Mouse (Mus musculus) kidney, embryonic 15.5 days (tissue): ENCODE measurements at regions not wholly inside any gene's neighbourhood (a gene's known extent, or its start where the extent isn't known, plus 50 kb on each side); places are given as distances from the start of the nearest gene placed in this dataset.

Source experiments
- ATAC-seq: fragments of 200-750 bp; cut with Nextera tagmentation; replicated peaks from 2 replicates; pipeline ENCODE4 v1.8.0; 2017; ENCODE audit warnings: moderate TSS enrichment; ENCODE audit not compliant: low FRiP score
- H3K27ac ChIP-seq: fragments of 300-500 bp; sonication (generic); 2 replicates; pipeline ENCODE4 v1.5.1; 2015; ENCODE audit warnings: mild to moderate bottlenecking, inconsistent platforms
- H3K27me3 ChIP-seq: fragments of 300-500 bp; sonication (generic); 2 replicates; pipeline ENCODE4 v1.6.1; 2015; ENCODE audit warnings: inconsistent platforms
- H3K36me3 ChIP-seq: fragments of 300-500 bp; sonication (generic); 2 replicates; pipeline ENCODE4 v1.6.1; 2015; ENCODE audit warnings: inconsistent platforms
- H3K4me1 ChIP-seq: fragments of 300-500 bp; sonication (generic); 2 replicates; pipeline ENCODE4 v1.6.1; 2015; ENCODE audit warnings: inconsistent platforms
- H3K4me2 ChIP-seq: fragments of 300-500 bp; sonication (generic); 2 replicates; pipeline ENCODE4 v1.6.1; 2015; ENCODE audit warnings: moderate library complexity, mild to moderate bottlenecking, inconsistent platforms
- H3K4me3 ChIP-seq: fragments of 300-500 bp; sonication (generic); replicated peaks from 2 replicates; pipeline ENCODE4 v1.5.1; 2015; ENCODE audit warnings: mild to moderate bottlenecking, inconsistent platforms
- H3K9ac ChIP-seq: fragments of 300-500 bp; sonication (generic); 2 replicates; pipeline ENCODE4 v1.6.1; 2015; ENCODE audit warnings: mild to moderate bottlenecking, inconsistent platforms
- H3K9me3 ChIP-seq: fragments of 300-500 bp; sonication (generic); replicated peaks from 2 replicates; pipeline ENCODE4 v1.6.1; 2016; ENCODE audit warnings: inconsistent platforms
- WGBS: fragments of 180-500 bp; shearing (Covaris S2); methylation state at CpG from one replicate; pipeline ENCODE4 v1.1.7; 2015; ENCODE audit warnings: mixed read lengths; 5-methylcytosine and 5-hydroxymethylcytosine counted together

GRCm38 (mm10) chr8:90192856-90193255, 155.3 kb downstream of the Tox3 start:
- no peak overlapping the region for H3K9ac ChIP-seq
- no peaks in the 10 kb centered on the region for H3K27me3 ChIP-seq
- WGBS = 9% methylated on average over 2 of the region's 2 CpGs
- H3K4me1 ChIP-seq = no peaks in the 10 kb centered on the region
- ATAC-seq = no peak
- no peak overlapping the region for H3K4me2 ChIP-seq
- H3K4me3 ChIP-seq = no peak overlapping the region
- no peaks in the 10 kb centered on the region for H3K36me3 ChIP-seq
- no peaks in the 10 kb centered on the region for H3K9me3 ChIP-seq
- H3K27ac ChIP-seq = no peak overlapping the region

DNA sequence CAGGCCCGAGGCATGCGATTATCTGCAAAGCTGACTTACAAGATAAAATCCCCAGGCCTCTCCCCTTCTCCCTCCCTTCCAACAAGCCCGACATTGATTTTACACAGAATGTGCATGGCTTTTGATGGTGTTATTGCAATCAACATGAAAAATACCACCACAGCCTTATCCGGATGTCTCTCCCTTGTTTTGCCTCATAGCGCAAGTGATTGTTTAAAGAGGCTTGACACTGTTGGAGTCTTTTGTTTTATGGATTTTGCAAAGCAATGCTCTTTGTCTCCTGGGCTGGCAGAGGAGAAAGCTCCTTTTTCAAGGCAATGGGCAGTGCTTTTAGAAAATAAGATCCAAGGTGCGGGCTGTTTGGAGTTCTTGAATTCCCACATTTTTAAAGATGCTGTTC, 165.3 kb downstream of the Tox3 start:
- no peak overlapping the region for H3K9ac ChIP-seq
- no peak overlapping the region for H3K4me3 ChIP-seq
- no peak for ATAC-seq
- H3K4me1 ChIP-seq = no peaks in the 10 kb centered on the region
- WGBS = 59% methylated on average over 6 of the region's 6 CpGs
- H3K9me3 ChIP-seq = no peaks in the 10 kb centered on the region
- H3K27me3 ChIP-seq = no peaks in the 10 kb centered on the region
- H3K36me3 ChIP-seq = no peaks in the 10 kb centered on the region
- H3K27ac ChIP-seq = no peak overlapping the region
- no peak overlapping the region for H3K4me2 ChIP-seq

DNA sequence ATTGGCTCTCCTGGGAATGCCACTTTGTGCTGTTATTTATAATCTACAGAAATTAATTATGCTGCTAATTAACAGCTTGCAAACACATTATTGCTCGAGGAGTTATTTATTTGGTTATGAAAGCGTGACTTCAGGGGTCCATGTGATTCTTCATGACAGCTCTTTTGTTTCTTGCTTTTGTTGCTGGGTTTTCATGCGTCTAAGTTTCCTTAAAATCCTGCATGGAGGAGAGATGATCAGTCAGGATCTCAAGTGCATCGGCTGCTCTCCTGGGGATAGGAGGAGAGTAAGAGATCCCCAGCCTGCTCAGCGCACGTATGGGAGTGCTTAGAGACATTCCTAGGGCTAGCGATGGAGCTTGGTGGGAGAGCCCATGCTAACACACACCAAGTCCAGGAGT, 171.4 kb downstream of the Tox3 start:
- no peak for ATAC-seq
- Histone ChIP-seq H3K9ac (no peak overlapping the region), H3K36me3 (no peaks in the 10 kb centered on the region), H3K27me3 (no peaks in the 10 kb centered on the region), H3K4me2 (no peak overlapping the region), H3K4me1 (no peaks in the 10 kb centered on the region), H3K4me3 (no peak overlapping the region), H3K27ac (no peak overlapping the region), H3K9me3 (no peaks in the 10 kb centered on the region)
- 73% methylated on average over 7 of the region's 7 CpGs for WGBS

DNA sequence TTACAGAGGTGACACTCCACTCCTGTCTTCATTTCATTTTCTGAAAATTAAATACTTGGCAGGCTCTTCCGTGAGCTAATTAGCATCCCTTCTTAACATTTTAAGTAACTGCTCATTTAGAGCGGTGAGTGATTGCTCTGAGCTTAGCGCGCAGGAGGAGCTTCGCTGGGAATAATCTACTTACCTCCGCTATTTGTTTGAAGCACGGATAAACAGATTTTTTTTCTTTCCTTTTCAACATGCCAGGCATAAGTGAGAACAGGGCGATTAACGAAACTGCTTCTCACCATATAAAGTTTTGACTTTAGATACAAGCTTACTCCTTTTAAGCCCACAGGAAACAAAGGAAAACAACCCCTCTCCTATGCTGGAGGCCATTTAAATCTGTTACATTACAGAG, 171.8 kb downstream of the Tox3 start:
- Histone ChIP-seq H3K4me3 (no peak overlapping the region), H3K27me3 (no peaks in the 10 kb centered on the region), H3K36me3 (no peaks in the 10 kb centered on the region), H3K4me1 (no peaks in the 10 kb centered on the region), H3K9ac (no peak overlapping the region), H3K4me2 (no peak overlapping the region), H3K9me3 (no peaks in the 10 kb centered on the region), H3K27ac (no peak overlapping the region)
- 60% methylated on average over 9 of the region's 9 CpGs for WGBS
- ATAC-seq = no peak

DNA sequence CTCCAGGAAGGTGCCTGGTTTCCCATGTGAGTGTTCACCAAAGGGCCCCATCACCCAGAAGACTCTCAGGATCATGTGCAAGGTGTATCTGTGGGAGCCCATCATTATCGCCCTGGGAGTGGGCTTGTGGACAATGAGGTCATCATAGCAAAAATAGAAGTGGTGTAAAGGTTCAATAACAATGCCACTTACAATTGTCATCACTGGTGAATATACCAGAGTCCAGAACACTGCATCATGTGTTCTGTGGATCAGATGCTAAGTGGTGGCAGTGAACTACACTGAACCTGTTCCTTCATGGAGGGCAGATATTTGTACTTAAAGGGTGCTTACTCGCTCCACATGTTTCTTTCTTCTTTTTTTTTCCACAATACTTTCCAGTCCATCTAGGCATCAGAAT, 181.5 kb downstream of the Tox3 start:
- Histone ChIP-seq H3K9me3 (no peaks in the 10 kb centered on the region), H3K4me1 (no peaks in the 10 kb centered on the region), H3K9ac (no peak overlapping the region), H3K4me2 (no peak overlapping the region), H3K4me3 (no peak overlapping the region), H3K36me3 (no peaks in the 10 kb centered on the region), H3K27ac (no peak overlapping the region), H3K27me3 (no peaks in the 10 kb centered on the region)
- ATAC-seq = no peak
- WGBS = 97% methylated on average over 2 of the region's 2 CpGs

DNA sequence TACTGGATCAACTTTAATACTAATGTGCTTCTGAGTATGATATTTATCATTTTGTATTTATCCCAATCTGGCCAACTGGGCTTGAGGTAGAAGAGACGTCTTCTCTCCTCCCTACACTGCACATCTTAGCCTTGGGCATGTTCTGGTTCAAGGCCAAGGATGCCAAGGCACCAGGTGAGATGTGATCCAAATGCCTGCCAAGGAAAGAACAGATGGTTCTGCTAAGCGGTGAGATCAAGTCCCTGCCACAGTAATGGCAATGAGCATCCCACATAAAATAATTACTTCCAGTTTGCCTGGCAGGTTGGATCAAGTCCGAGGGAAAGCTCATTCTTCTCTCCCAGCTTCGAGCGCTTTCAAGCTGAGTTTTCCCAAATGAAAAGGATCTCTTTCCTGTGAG, 196.7 kb downstream of the Tox3 start:
- Histone ChIP-seq H3K9me3 (no peaks in the 10 kb centered on the region), H3K9ac (no peak overlapping the region), H3K4me1 (no peaks in the 10 kb centered on the region), H3K36me3 (no peaks in the 10 kb centered on the region), H3K27me3 (no peaks in the 10 kb centered on the region), H3K4me3 (no peak overlapping the region), H3K27ac (no peak overlapping the region), H3K4me2 (no peak overlapping the region)
- 83% methylated on average over 5 of the region's 5 CpGs for WGBS
- no peak for ATAC-seq

DNA sequence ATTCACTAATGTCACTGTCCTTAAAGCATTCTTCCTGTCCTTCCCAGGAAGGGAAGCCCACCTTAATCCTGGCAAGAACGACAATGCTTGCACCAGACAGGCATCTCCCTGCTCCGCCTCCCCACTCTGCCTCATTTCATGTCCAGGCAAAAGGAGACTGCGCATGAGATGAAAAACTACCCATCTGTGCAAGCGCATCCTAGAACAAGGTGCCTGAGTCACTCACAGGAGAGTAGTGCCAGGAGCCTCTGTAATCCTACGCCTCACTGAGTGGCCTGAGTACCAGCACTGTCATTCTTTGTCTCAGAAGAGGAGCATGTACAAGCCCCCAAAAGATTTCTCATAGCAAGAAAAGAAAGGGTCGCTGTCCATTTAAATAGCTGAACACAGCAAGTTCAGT, 198.2 kb downstream of the Tox3 start:
- Histone ChIP-seq H3K4me3 (no peak overlapping the region), H3K4me2 (no peak overlapping the region), H3K4me1 (no peaks in the 10 kb centered on the region), H3K9me3 (no peaks in the 10 kb centered on the region), H3K27ac (no peak overlapping the region), H3K9ac (no peak overlapping the region), H3K27me3 (no peaks in the 10 kb centered on the region), H3K36me3 (no peaks in the 10 kb centered on the region)
- WGBS = 64% methylated on average over 6 of the region's 6 CpGs
- ATAC-seq = no peak

- H3K9ac ChIP-seq = no peak overlapping the region
- H3K36me3 ChIP-seq = no peaks in the 10 kb centered on the region
- no peak overlapping the region for H3K27ac ChIP-seq
- H3K4me3 ChIP-seq = no peak overlapping the region
- H3K27me3 ChIP-seq = no peaks in the 10 kb centered on the region
- no peak for ATAC-seq
- H3K4me1 ChIP-seq = no peaks in the 10 kb centered on the region
- 84% methylated on average over 5 of the region's 5 CpGs for WGBS
- no peaks in the 10 kb centered on the region for H3K9me3 ChIP-seq
- no peak overlapping the region for H3K4me2 ChIP-seq
These were observed 213.5 kb downstream of the Tox3 start for GRCm38 (mm10) chr8:90134626-90135025.

- no peaks in the 10 kb centered on the region for H3K9me3 ChIP-seq
- 64% methylated on average over 5 of the region's 5 CpGs for WGBS
- H3K9ac ChIP-seq = no peak overlapping the region
- no peak overlapping the region for H3K27ac ChIP-seq
- no peaks in the 10 kb centered on the region for H3K36me3 ChIP-seq
- ATAC-seq = no peak
- H3K4me1 ChIP-seq = no peaks in the 10 kb centered on the region
- no peak overlapping the region for H3K4me3 ChIP-seq
- H3K4me2 ChIP-seq = no peak overlapping the region
- H3K27me3 ChIP-seq = no peaks in the 10 kb centered on the region
These were observed 217.4 kb downstream of the Tox3 start for GRCm38 (mm10) chr8:90130704-90131267.

- no peaks in the 10 kb centered on the region for H3K9me3 ChIP-seq
- H3K4me2 ChIP-seq = no peak overlapping the region
- H3K4me1 ChIP-seq = 0 out of 2 replicates have a peak, but pooled peaks cover 4% of the 10 kb centered on the region
- 89% methylated on average over 1 of the region's 1 CpGs for WGBS
- no peak overlapping the region for H3K4me3 ChIP-seq
- no peaks in the 10 kb centered on the region for H3K27me3 ChIP-seq
- no peak overlapping the region for H3K9ac ChIP-seq
- no peak for ATAC-seq
- no peak overlapping the region for H3K27ac ChIP-seq
- H3K36me3 ChIP-seq = no peaks in the 10 kb centered on the region
These were observed 222.7 kb downstream of the Tox3 start for GRCm38 (mm10) chr8:90125426-90125825.

DNA sequence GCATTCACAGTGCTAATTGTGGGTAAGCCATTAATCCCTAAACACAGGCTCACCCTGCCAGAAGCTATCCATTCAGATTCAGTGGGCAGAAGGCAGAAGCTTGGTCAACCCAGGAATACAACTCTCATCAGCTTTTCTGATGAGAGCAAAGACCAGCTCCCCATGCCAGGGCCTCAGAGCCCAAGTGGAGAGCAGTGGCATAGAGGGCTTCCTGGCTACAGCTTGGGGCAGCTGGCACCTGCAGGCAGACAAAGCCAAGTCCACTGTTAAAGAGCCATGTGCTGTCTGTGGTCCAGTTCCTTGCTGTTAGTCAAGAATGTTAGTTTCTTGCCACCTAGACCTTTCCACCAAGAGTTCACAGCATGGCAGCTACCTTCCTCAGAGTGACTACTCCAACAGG, 225.0 kb downstream of the Tox3 start:
- Histone ChIP-seq H3K36me3 (no peaks in the 10 kb centered on the region), H3K9me3 (no peaks in the 10 kb centered on the region), H3K4me1 (0 out of 2 replicates have a peak, but pooled peaks cover 4% of the 10 kb centered on the region), H3K4me3 (no peak overlapping the region), H3K9ac (no peak overlapping the region), H3K27ac (no peak overlapping the region), H3K27me3 (no peaks in the 10 kb centered on the region), H3K4me2 (no peak overlapping the region)
- ATAC-seq = no peak

DNA sequence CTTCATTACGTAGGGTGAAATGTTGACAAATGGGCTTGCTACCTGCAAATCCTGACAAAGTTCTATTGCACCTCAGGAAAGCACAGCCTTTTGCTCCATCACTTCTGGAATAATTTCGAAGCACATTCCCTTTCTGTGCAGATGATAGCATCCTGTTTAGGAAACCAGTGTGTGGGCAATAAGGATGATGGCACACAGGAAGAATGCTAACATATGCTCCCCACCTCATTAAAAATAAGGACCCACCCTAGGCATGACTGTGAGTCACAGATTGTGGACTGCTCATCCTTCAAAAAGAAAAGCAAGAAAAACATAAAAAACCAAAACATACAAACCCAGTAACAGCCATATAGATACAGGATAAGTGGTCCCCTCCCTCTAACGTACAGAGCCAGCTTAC, 226.2 kb downstream of the Tox3 start:
- Histone ChIP-seq H3K4me2 (no peak overlapping the region), H3K4me1 (0 out of 2 replicates have a peak, but pooled peaks cover 4% of the 10 kb centered on the region)
- no peak for ATAC-seq

GRCm38 (mm10) chr8:90121017-90121416, 227.1 kb downstream of the Tox3 start:
- Histone ChIP-seq H3K4me2 (no peak overlapping the region), H3K27ac (no peak overlapping the region), H3K9me3 (no peaks in the 10 kb centered on the region), H3K27me3 (no peaks in the 10 kb centered on the region), H3K9ac (no peak overlapping the region), H3K36me3 (no peaks in the 10 kb centered on the region), H3K4me3 (no peak overlapping the region), H3K4me1 (0 out of 2 replicates have a peak, but pooled peaks cover 4% of the 10 kb centered on the region)
- 26% methylated on average over 3 of the region's 3 CpGs for WGBS
- no peak for ATAC-seq

More for the DNA sequence above, 226.2 kb downstream of the Tox3 start:
- no peaks in the 10 kb centered on the region for H3K9me3 ChIP-seq
- H3K9ac ChIP-seq = no peak overlapping the region
- WGBS = 76% methylated on average over 3 of the region's 3 CpGs
- H3K27ac ChIP-seq = no peak overlapping the region
- no peak overlapping the region for H3K4me3 ChIP-seq
- no peaks in the 10 kb centered on the region for H3K36me3 ChIP-seq
- no peaks in the 10 kb centered on the region for H3K27me3 ChIP-seq
